Mouse (Mus musculus) left cerebral cortex, postnatal 10 days (tissue): Measurements from ENCODE around the gene Tor1aip2. TPM values are rescaled to one million over a fixed set of nuclear protein-coding genes. Genes with fewer than 3 reads are reported as not detected.
"Not testable (repeated sequence)": the region's sequence is repeated elsewhere in the genome, so short reads cannot be mapped to it uniquely, and the experiment has no call there.

Source experiments
- DNase-seq, 2 experiments: peaks; one replicate each; pipeline ENCODE4 v3.0.0; 2021 to 2022; ENCODE audit warnings: low spot score in 2 of 2, mixed read lengths in 1 of 2; ENCODE audit errors: extremely low spot score in 1 of 2
- intact Hi-C: fragments of 180-260 bp; cut with DNase I; formaldehyde crosslinking; loops from one replicate; pipeline ENCODE4 v1.15.1; 2025
- total RNA-seq, 2 experiments: library from RNA; stranded (reverse); gene quantifications; 2 replicates each; pipeline ENCODE4 v1.2.3; 2021

The Tor1aip2 gene
- total RNA-seq, 2 experiments from 2014 or later = 55.4 to 56.1 TPM

DNA sequence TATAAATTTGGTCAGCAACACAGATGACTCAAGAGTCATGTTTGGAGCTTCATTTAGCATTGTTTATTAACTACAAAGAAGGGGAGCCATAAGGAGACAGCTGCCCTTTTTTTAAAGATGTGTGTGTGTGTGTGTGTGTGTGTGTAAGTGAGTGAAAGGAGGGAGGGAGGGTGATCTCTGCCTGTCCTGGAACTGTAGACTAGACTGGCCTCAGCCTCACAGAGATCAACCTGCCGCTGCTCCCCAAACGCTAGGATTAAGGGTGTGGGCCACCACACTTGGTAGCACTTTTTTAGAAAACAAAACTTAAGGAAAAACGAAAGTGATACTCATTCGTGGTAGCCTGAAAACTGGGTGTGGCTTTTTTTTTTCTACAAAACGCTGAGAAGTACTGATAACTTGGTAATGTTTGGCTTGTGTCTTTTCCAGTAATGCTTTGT, 2.0 kb downstream of the Tor1aip2 start:
- intact Hi-C loops = no loop called here

DNA sequence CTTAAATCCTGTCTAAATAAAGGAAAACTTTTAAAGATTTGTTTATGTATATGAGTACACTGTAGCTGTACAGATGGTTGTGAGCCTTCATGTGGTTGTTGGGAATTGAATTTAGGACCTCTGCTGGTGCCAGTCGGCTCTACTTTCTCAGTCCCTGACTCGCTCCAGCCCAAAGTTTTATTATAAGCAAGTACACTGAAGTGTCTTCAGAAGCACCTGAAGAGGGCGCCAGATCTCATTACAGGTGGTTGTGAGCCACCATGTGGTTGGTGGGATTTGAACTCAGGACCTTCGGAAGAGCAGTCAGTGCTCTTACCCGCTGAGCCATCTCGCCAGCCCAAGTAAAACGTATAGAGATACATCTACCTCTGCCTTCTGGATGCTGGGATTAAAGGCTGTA, 4.8 kb downstream of the Tor1aip2 start:
- intact Hi-C loops = not testable (repeated sequence)
- DNase-seq = peak in 1 of 2 experiments; percentile 27

More for the DNA sequence above, 2.0 kb downstream of the Tor1aip2 start:
- no peak for DNase-seq

DNA sequence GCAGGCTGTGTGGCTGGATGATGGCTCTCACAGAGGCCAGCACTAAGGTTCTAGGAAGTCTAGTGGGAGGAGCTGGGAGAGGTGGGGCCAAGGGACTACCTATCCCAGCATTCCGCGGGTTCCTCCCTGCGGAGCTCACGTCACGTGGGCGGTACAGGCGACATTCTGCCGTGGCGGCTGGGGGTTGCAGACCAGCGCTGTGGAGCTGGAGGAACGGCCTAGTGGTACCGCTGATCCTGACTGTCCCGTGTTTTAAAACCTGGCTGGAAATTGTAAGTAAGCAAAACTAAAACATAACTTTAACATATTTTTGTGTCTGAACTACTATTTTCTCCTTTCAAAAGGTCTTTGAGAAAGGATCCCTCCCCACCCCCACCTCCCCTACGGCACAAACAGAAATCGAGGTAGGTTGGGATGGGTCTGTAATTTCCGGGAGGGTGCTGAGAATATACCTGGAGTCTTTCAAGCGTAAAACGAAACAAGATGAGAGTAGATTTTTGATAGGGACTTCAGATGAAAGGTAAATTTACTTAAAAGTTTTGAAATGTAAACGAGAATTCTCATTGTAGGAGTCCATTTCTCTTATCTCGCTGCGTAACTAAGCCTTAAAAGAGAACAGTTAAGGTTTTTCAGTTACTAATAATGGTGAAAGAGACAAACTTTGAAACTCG, 5.7 kb downstream of the Tor1aip2 start:
- DNase-seq = peak; percentile 86 to 95
- intact Hi-C loops = no loop called here

DNA sequence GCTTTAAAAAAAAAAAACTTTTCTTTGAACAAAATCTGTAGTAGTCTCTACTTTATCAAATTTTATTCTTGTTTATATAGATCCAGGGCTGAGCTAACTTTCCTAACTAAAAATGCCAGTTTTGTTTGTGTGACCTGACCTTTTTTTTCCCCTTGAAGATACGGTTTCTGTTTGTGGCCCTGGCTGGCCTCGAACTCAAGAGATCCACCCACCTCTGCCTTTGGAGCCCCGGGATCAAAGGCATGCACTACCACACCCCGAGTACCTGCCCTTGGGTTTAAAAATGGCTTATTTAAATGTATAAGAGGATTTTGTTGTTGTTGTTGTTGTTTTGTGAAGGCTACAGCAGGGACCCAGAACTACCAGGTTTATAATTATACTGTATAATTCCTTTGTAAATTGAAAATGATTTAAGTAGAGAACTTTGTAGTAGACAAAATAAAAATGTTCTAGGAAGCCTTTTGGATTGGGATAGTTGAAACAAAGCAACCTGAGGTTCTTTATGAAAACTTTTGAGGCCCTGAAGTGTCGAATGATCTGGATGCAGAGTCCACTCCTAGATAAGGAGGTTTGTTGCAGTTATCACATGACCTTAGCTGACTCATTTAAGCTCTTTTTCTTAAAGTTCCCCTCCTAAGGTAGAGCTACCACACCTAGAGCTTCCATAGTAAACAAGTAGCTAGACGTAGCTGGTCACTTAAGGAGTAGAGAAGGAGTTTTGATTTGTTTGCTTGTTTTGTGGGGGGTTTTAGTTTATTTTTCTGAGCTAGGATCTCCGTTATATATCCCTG, 6.4 kb downstream of the Tor1aip2 start:
- no peak for DNase-seq
- intact Hi-C loops = no loop called here

DNA sequence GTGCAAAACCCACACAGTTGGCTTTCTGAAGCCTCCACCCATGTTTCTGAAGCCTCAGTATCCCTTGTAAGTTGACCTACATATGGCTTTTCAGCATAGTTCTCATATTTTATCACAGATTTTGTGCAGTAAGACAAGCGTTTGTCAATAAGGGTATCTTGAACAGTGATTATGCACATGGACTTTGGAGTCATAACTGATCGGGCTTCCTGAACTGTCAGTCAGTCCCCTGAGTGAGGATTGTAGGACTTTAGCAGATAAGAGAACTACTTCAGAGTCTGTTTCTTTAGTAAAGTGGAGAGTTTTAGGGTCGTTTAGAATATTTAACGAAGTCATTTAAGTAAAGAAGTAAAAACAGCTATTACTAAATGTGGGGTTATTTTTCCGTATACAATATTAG, 7.3 kb downstream of the Tor1aip2 start:
- intact Hi-C loops = no loop called here
- DNase-seq = no peak

DNA sequence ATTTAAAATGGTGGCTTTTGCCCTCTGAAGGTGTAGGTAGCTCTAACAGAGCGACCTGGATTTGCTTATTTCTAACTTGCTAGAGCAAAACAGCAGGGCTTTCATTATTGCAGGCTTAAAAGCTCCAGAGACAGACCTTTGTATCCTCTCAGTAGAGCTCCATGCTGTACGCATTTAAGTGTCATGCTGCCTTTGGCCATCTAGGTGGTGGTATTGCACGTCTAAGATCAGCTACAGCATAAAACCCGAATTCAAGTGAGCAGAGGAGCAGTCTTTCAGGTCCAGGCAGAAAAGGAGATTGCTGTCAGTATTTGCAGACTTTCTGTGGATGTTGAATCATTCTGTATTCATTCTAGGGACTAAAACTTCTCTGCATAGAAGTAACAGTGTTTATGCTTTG, 7.8 kb downstream of the Tor1aip2 start:
- intact Hi-C loops = no loop called here
- peak in 1 of 2 experiments; percentile 29 for DNase-seq

DNA sequence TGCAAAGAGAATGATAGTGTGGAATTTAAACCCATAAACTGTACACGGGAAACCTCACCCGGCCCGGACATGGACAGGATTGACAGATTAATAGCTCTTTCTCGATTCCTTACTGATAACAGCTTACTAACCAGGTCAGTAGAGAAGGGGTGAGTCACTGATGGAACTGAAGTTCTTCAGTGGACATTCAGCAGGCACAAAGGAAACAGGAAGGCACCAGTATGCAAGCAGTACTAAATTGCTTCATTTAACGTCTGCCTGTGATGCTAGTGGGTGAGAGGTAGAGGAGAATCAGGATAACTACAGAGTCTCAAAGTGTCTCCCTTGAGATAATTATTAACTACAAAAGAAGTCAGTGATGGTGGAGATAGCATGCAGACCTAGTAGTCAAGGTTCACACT, 9.0 kb downstream of the Tor1aip2 start:
- intact Hi-C loops = no loop called here

DNA sequence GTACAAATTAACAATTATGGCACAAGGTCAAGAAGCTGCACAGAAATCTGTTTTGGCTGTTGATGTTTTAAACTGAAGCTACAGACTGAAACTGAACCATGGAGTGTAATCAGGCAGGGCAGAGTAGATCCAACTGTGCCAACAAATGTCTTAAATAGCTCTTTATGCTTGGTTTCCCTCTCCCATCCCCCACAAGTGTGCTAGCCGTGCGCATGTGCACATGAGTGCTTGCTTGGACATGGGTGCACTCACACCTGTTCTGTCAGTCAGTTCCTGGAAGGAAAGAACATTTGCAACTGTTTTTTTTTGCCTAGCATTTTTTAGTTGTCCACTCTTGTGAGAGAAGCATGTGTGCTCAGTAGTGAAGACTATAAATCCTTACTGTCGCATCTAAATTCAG, 11.5 kb downstream of the Tor1aip2 start:
- DNase-seq = no peak
- intact Hi-C loops = no loop called here

More for the DNA sequence above, 9.0 kb downstream of the Tor1aip2 start:
- DNase-seq = no peak

DNA sequence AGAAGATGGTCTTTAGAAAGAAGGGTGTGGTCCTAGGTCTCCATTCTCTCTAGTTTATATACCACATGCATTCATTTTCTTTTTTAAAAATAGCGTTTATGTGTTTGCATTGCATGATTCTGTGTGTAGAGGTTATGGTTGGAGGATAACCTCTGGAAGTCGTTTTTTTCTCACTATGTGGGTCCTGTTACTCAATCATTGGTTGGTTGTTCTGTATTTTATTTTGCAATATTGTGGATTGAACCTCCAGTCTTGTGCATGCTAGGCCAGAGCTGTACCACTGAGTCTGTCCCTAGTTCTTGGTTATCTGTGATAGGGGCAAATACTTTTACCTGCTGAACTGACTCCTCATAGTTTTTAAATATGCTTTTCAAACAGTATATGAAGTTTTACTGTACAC, 23.0 kb downstream of the Tor1aip2 start:
- DNase-seq = no peak
- intact Hi-C loops = no loop called here

DNA sequence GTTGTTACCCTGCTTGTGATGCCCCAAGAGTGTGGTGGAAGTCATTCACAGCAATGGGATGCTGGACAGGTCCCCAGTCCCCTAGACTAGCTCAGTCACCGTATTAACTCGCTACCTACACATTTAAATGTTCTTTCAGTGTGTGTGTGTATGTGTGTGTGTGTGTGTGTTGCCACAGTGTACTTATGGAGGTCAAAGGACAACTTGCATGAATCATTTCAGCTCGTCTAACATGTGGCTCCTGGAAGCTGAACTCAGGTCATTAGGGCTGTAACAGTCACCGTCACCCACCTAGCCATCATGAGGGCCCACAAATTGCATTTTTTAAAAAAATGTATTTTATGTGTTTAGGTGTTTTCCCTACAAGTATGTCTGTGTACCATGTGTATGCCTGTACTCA, 27.0 kb downstream of the Tor1aip2 start:
- intact Hi-C loops = no loop called here

DNA sequence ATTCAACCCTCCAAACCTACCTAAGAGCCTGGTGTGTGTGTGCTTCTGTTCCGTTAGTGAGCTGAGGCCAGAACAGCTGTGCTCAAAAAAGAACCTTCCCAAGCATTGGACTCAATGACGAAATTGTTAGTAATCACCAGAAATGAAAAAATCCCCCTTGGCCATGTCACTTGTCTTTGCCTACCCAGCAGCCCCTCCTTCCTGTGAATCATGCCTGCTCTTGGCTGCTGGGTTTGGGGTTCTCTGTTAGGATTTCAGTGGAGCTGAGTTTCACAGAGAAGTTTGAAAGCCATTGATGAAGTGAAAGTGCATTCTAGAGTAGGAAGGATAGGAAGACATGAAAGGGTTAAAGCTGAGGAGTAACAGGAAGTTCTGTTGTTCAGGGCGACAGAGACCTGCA, 30.9 kb downstream of the Tor1aip2 start:
- DNase-seq = no peak
- intact Hi-C loops = no loop called here

More for the DNA sequence above, 27.0 kb downstream of the Tor1aip2 start:
- DNase-seq = no peak

DNA sequence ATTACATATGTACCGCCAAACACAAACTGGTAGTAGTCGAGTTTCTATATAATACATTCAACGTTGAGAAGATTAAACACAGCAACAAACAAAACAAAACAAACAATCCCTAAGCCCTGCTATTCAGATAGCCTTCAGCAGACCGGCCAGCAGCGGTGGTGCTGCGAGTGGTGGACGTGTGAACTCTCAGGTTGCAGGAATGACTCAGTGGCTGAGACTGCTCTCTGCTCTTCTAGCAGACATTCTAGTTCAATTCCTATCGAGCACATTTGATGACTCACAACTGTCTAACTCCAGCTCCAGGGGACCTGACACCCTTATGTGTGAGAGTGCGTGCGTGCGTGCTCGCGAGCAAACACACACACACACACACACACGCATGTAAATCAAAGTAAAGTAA, 34.9 kb downstream of the Tor1aip2 start:
- DNase-seq = no peak
- intact Hi-C loops = no loop called here

DNA sequence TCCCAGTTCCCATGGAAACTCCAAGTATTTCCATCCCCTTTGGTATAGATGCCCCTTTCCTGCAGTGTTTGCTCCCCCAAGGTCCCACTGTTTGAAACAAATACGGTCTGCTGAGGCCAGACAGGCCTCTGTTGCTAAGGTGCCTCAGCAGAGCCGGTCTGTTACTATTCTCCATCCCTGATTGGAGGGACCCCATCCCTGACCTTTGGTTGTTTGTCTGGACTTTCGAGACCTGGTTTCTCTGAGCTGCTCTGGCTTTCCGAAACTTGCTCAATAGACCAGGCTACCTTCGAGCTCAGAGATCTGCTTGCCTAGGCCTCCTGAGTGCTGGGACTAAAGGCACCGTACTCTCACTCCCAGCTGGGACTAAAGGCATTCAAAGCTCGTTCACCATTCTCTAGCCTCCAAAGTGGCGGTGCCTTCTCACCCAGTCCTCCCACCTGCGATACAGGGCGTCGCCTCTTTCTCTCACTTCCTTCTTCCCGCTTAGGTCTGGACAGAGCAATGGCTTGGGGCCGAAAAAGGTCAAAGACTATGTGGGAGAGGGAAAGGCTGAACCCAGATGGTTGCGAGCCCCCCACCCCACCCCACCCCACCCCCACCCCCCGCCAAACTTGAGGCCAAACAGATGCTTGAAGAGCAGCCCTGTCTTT, 38.1 kb downstream of the Tor1aip2 start:
- DNase-seq = no peak
- intact Hi-C loops = no loop called here

DNA sequence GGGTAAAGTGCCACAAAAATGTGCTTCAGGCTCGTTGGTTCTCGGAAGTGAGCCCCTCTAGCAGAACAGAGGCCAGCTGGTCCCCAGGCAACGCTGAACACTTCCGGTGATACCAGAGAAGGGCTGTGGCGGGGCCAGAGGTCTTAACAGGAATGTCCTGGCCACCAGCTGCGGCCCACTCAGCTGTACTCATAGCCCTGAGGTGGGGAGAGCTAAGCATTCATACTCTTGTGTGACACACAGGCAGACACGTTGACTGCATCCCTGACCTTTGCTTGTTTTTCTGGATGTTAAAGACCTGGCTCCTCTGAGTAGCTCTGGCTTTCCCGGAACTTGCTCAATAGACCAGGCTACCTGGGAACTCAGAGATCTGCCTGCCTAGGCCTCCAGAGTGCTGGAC, 39.4 kb downstream of the Tor1aip2 start:
- peak in 1 of 2 experiments; percentile 68 for DNase-seq
- intact Hi-C loops = no loop called here

DNA sequence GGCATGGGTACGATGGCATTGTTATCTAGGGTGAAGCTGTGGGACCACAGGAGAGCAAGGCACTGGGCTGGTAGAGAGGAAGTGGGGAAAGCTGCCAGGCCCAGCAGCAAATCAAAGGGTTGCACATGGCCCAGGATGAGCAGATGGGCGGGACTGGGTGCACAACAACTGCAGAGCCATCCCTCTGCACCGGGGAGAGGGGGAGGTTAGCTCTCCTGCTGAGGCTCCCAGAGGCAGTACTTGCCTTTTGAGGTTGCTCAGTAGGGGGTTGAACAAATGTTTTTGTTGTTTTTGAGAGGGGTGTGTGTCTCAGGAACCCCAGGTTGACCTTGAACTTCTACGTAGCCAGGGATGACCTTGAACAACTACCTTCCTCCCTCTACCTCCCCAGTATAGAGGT, 41.3 kb downstream of the Tor1aip2 start:
- intact Hi-C loops = no loop called here
- DNase-seq = no peak

DNA sequence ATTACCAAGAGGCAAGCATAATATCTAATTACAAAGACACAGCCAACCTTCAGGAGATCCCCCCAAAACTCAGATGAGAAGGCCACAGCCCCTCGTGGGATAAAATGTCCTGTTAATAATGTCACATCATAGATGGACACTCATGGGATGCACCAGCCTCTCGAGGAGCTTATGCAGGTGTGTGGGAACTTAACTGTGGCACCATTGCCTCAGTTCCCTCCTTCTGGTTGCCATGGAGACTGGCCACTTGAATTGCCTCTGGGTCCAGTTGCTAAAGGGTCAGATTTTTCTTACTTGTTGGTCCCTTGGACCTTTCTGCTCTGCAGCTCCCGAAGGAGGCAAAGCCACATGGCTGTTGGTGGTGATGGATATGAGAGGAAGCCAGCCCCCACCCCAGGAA, 42.5 kb downstream of the Tor1aip2 start:
- no peak for DNase-seq
- intact Hi-C loops = no loop called here

DNA sequence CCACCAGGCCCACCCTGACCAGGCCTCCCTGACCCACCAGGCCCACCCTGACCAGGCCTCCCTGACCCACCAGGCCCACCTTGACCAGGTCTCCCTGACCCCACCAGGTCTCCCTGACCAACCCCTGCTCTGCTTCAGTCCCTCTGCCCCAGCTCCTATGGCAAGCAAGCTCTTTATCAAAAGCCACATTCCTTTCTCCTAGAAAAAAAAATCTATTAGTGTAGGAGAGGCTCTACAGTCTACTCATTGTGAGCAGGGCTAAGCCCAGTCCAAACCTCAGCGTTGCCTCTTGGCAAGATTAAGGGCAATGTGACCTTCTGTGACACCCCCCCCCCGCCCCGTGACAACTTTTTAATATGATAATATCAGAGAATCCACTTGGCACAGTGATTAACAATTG, 49.4 kb downstream of the Tor1aip2 start:
- intact Hi-C loops = loop anchor here (5.0 kb wide), 2 partner anchors 143 to 458 kb away; no protein-coding TSS in a partner anchor
- DNase-seq = no peak

DNA sequence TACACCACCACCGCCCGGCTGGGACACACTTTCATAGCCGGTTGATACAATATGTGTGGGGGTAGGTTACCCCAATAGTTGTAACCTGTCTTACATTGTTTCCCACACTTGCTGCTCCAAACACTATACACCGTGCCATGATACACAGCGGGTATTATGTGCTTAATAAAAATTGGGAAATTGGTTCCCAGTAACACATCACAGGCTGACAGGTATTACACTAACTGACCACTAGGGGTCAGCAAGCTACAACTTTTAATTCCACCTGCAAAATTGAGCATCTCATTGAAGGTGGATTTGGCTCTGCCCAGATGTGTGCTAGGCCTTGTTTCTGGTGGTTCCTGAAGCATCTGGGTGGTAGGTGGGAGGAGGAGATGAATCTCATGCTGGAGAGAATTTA, 50.6 kb downstream of the Tor1aip2 start:
- DNase-seq = peak in 1 of 2 experiments; percentile 57
- intact Hi-C loops = loop anchor here (2.0 to 5.0 kb wide), 3 partner anchors 142 to 457 kb away; no protein-coding TSS in a partner anchor

DNA sequence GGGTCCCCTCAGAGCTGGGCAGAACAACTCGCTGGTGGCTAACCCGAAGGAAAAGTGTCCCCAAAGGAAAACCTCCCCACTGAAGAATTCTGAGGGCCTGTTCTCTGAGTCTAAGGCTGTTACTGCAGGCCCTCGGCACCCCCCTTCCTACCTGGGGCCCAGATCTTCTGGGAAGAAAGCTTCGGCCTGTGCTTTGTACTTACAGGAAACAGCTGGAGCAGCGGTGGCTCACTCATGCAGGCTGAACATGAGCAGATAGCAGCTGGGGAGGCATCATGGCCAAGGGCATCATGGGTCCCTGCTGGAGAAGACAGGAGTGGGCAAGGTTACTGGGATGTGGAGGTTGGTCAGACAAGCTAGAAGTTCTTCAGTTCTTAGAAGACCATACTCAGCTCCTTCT, 52.4 kb downstream of the Tor1aip2 start:
- no peak for DNase-seq
- intact Hi-C loops = loop anchor here (2.0 to 5.0 kb wide), 3 partner anchors 140 to 455 kb away; no protein-coding TSS in a partner anchor
